Mouse (Mus musculus): Measurements from ENCODE around the gene 2200002D01Rik. TPM values are rescaled to one million over a fixed set of nuclear protein-coding genes. Genes with fewer than 3 reads are reported as not detected.
"Not testable (repeated sequence)": the region's sequence is repeated elsewhere in the genome, so short reads cannot be mapped to it uniquely, and the experiment has no call there.

The 2200002D01Rik gene
- polyA plus RNA-seq, 1 experiment from 2014 or later: 2.6 TPM

GRCm38 (mm10) chr7:29247706-29248105, 560 bp downstream of the 2200002D01Rik start:
- peak overlapping the region; percentile 45 for H3K4me2 ChIP-seq (replicated peaks)
- H3K36me3 ChIP-seq: peaks cover 27% of the 10 kb centered on the region
- H3K27me3 ChIP-seq: peaks cover 13% of the 10 kb centered on the region
- H3K9me3 ChIP-seq: no peaks in the 10 kb centered on the region
- H3K4me1 ChIP-seq: peaks cover 12% of the 10 kb centered on the region
- ATAC-seq (ENCODE audit: insufficient number of reproducible peaks, insufficient read depth, low FRiP score, low TSS enrichment): 0 out of 2 replicates have a peak, but pooled peaks have one; percentile 36
- H3K4me3 ChIP-seq: peak overlapping the region; percentile 12
- WGBS: 13% methylated on average over 19 of the region's 19 CpGs
- no peak overlapping the region for H3K27ac ChIP-seq
- 0 out of 2 replicates have a peak overlapping the region, but pooled peaks have one; percentile 32 for H3K9ac ChIP-seq

DNA sequence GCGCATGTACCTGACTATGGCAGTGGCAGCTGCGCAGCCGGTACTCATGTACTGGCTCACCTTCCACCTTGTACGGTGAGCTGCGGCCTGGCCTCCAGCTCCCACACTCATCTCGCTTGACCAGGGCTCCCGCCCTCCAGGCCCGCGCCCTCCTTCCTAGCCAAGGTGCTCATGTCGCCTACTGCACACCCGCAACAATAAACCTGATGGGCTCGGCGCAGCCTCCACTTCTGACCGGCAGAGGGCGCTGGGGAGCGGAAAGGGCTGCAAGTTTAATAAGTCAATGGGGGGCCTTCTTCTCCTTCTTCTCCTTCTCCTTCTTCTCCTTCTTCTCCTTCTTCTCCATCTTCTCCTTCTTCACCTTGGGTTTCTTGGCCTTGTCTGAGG, 959 bp downstream of the 2200002D01Rik start:
- Histone ChIP-seq H3K36me3 (peaks cover 27% of the 10 kb centered on the region), H3K27ac (no peak overlapping the region), H3K4me1 (peaks cover 12% of the 10 kb centered on the region), H3K27me3 (peaks cover 13% of the 10 kb centered on the region), H3K9ac (no peak overlapping the region), H3K4me3 (no peak overlapping the region; the same call in 1 of the 2 replicates), H3K9me3 (no peaks in the 10 kb centered on the region), H3K4me2 (replicated peaks) (peak overlapping the region; percentile 45)
- ATAC-seq (ENCODE audit: insufficient number of reproducible peaks, insufficient read depth, low FRiP score, low TSS enrichment): no peak
- 27% methylated on average over 16 of the region's 16 CpGs for WGBS

DNA sequence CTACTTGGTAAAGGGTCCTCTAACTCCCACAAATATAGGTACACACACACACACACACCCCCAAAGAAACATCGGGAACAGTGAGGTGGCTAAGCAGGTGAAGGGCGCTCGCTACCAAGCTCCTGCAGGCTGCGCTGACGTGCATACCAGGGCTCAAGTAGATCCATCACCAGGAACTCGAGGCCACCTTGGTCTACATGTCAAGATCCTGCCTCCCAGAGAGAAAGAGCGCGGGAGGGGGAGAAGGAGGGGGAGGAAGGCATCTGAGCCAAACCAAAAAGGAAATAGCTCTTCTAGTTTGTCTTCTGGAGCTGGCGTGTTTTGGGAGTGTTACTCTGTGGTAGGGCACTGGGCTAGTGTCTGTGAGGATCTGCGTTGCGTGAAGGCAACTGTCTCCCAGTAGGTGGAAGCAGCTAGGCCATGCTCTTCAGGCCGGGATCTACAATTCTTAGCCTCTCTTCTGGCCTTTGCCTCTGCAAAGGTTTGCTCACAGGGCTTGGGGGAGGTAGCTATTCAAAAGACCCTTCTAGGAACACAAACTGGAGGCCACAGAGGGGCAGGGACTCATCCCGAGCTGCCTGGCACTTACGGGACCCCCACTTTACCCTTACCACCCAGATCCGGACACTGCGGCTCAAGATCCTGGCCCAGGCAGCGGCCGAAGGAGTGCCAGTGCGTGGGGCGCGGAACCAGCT, 1.5 kb downstream of the 2200002D01Rik start:
- Histone ChIP-seq H3K9me3 (no peaks in the 10 kb centered on the region), H3K4me2 (replicated peaks) (no peak overlapping the region), H3K27ac (no peak overlapping the region), H3K27me3 (peaks cover 13% of the 10 kb centered on the region), H3K4me3 (no peak overlapping the region), H3K9ac (no peak overlapping the region), H3K4me1 (peaks cover 12% of the 10 kb centered on the region), H3K36me3 (peaks cover 27% of the 10 kb centered on the region)
- WGBS: 88% methylated on average over 21 of the region's 21 CpGs
- no peak for ATAC-seq (ENCODE audit: insufficient number of reproducible peaks, insufficient read depth, low FRiP score, low TSS enrichment)

GRCm38 (mm10) chr7:29246015-29246414, 2.3 kb downstream of the 2200002D01Rik start:
- Histone ChIP-seq H3K4me3 (no peak overlapping the region), H3K27ac (no peak overlapping the region)
- 89% methylated on average over 5 of the region's 5 CpGs for WGBS

GRCm38 (mm10) chr7:29244732-29245416, 3.4 kb downstream of the 2200002D01Rik start:
- Histone ChIP-seq H3K4me3 (no peak overlapping the region), H3K27ac (no peak overlapping the region), H3K9me3 (no peaks in the 10 kb centered on the region), H3K27me3 (peaks cover 13% of the 10 kb centered on the region), H3K4me2 (replicated peaks) (no peak overlapping the region), H3K9ac (no peak overlapping the region), H3K4me1 (peaks cover 12% of the 10 kb centered on the region), H3K36me3 (peaks cover 27% of the 10 kb centered on the region)
- no peak for ATAC-seq (ENCODE audit: insufficient number of reproducible peaks, insufficient read depth, low FRiP score, low TSS enrichment)
- WGBS: 78% methylated on average over 7 of the region's 7 CpGs

More at GRCm38 (mm10) chr7:29246015-29246414, 2.3 kb downstream of the 2200002D01Rik start:
- Histone ChIP-seq H3K4me2 (replicated peaks) (no peak overlapping the region), H3K4me1 (peaks cover 12% of the 10 kb centered on the region), H3K27me3 (peaks cover 13% of the 10 kb centered on the region), H3K9ac (no peak overlapping the region), H3K36me3 (peaks cover 27% of the 10 kb centered on the region), H3K9me3 (no peaks in the 10 kb centered on the region)
- no peak for ATAC-seq (ENCODE audit: insufficient number of reproducible peaks, insufficient read depth, low FRiP score, low TSS enrichment)

- Histone ChIP-seq H3K4me3 (peak within 1 kb of the TSS; percentile 67), H3K4me1 (peaks cover 13% of the 10 kb centered on the region), H3K9me3 (no peaks in the 10 kb centered on the region), H3K27ac (peak within 1 kb of the TSS; percentile 90), H3K4me2 (replicated peaks) (peak within 1 kb of the TSS; percentile 86), H3K9ac (peak within 1 kb of the TSS; percentile 75), H3K27me3 (peaks cover 1% of the 10 kb centered on the region; the same call in 1 of the 2 replicates), H3K36me3 (no peaks in the 10 kb centered on the region)
- WGBS: under 1% methylated on average over 60 of the region's 60 CpGs
- ATAC-seq (ENCODE audit: insufficient number of reproducible peaks, insufficient read depth, low FRiP score, low TSS enrichment): peak; percentile 89
Observed at GRCm38 (mm10) chr7:29238019-29238967, 10.0 kb downstream of the 2200002D01Rik start, which contains the start of gene Yif1b. Yif1b (plus strand) TSS chr7:29238329.

GRCm38 (mm10) chr7:29237596-29237995, 10.7 kb downstream of the 2200002D01Rik start:
- Histone ChIP-seq H3K4me3 (peak overlapping the region; percentile 67), H3K9ac (peak overlapping the region; percentile 39), H3K27ac (peak overlapping the region; percentile 90), H3K4me1 (peaks cover 13% of the 10 kb centered on the region), H3K4me2 (replicated peaks) (peak overlapping the region; percentile 86)
- H3K9me3 ChIP-seq; H3K27me3 ChIP-seq; ATAC-seq (ENCODE audit: insufficient number of reproducible peaks, insufficient read depth, low FRiP score, low TSS enrichment); H3K36me3 ChIP-seq: not testable (repeated sequence)
- WGBS: 30% methylated on average over 6 of the region's 6 CpGs

- Histone ChIP-seq H3K4me1 (peaks cover 13% of the 10 kb centered on the region), H3K9me3 (no peaks in the 10 kb centered on the region), H3K9ac (no peak overlapping the region), H3K4me2 (replicated peaks) (no peak overlapping the region), H3K27ac (no peak overlapping the region), H3K27me3 (peaks cover 17% of the 10 kb centered on the region), H3K4me3 (no peak overlapping the region), H3K36me3 (no peaks in the 10 kb centered on the region)
- WGBS: 81% methylated on average over 4 of the region's 4 CpGs
- no peak for ATAC-seq (ENCODE audit: insufficient number of reproducible peaks, insufficient read depth, low FRiP score, low TSS enrichment)
Observed at GRCm38 (mm10) chr7:29236593-29236992, 11.7 kb downstream of the 2200002D01Rik start.

DNA sequence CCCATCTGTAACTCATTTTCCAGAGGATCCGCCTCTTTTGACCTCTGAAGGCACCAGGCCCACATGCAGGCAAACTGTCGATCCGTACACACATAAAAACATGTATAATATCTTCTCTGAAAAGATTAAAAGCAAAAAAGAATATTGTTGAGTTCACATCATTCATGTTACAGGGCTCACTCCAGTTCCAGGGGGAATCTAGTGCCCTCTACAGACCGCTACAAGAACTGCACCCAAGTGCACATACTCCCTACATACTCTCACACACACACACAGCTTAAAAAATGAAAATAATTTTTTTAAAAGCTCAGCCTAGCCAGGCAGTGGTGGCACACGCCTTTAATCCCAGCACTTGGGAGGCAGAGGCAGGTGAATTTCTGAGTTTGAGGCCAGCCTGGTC, 13.6 kb downstream of the 2200002D01Rik start:
- H3K36me3 ChIP-seq: no peaks in the 10 kb centered on the region
- no peak for ATAC-seq (ENCODE audit: insufficient number of reproducible peaks, insufficient read depth, low FRiP score, low TSS enrichment)
- WGBS: 67% methylated on average over 5 of the region's 5 CpGs

GRCm38 (mm10) chr7:29233745-29234144, 14.5 kb downstream of the 2200002D01Rik start:
- peaks cover 28% of the 10 kb centered on the region for H3K27me3 ChIP-seq
- no peak for ATAC-seq (ENCODE audit: insufficient number of reproducible peaks, insufficient read depth, low FRiP score, low TSS enrichment)
- H3K4me3 ChIP-seq: no peak overlapping the region
- H3K4me2 ChIP-seq (replicated peaks): no peak overlapping the region
- no peak overlapping the region for H3K27ac ChIP-seq
- H3K9me3 ChIP-seq: no peaks in the 10 kb centered on the region
- H3K4me1 ChIP-seq: peaks cover 2% of the 10 kb centered on the region
- no peaks in the 10 kb centered on the region for H3K36me3 ChIP-seq
- H3K9ac ChIP-seq: no peak overlapping the region
- 72% methylated on average over 6 of the region's 6 CpGs for WGBS

More for the DNA sequence above, 13.6 kb downstream of the 2200002D01Rik start:
- H3K27ac ChIP-seq: no peak overlapping the region
- H3K4me1 ChIP-seq: peaks cover 12% of the 10 kb centered on the region
- H3K9me3 ChIP-seq: no peaks in the 10 kb centered on the region
- H3K4me3 ChIP-seq: no peak overlapping the region
- no peak overlapping the region for H3K4me2 ChIP-seq (replicated peaks)
- H3K9ac ChIP-seq: no peak overlapping the region
- peaks cover 27% of the 10 kb centered on the region for H3K27me3 ChIP-seq

Data from embryonic facial prominence, embryonic 12.5 days (tissue).